9 mouse cellular contexts compared by ENCODE assay signal in the genomic region with DNA sequence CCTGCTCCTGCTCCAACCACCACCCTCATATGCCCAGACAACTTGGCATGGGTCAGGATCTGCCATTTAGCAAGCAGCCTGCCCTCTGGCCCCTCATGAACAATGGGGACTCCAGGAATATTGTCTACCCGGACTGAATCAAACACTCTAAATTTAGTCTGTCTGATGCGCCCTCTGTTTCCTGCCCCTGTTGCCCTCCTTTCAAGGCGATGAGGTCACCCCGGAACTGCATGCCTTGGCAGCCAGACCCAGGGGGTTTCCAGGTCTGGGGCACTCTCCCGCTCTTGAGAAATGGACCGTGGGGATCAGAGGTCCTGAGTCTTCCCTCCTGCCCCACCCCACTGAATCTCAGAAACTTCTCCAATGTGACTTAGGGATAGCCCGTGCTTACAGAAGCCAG. TPM values are rescaled to one million over a fixed set of nuclear protein-coding genes. Genes with fewer than 3 reads are reported as not detected.
DNase-seq lines count a peak whose midpoint lies in the region; TF ChIP-seq lines count a peak whose summit lies in the region.
"Had no signal": no experiment of that assay in that cellular context is flagged by ENCODE, and none has a peak within 500 bp of the region (broad histone marks: within the 10 kb centered on the region; RNA-seq: fewer than 3 reads in every experiment).

No protein-coding gene starts in this region.

- H3K4me3 ChIP-seq in layer of hippocampus, adult 2 months = no peak overlapping the region
- H3K4me3 ChIP-seq: limb, embryonic 15.5 days had no signal

- no peak for TF ChIP-seq CTCF in layer of hippocampus, adult 2 months (conservative IDR thresholded peaks at IDR 0.05)

- H3K27ac ChIP-seq in layer of hippocampus, adult 2 months = peak overlapping the region; percentile 58; the same call in 1 of the 2 replicates
- H3K27ac ChIP-seq: limb, embryonic 15.5 days had no signal

- peak; percentile 69 to 82 for DNase-seq in adrenal gland, adult (ENCODE audit: inconsistent age in 2 of 2, low spot score in 1 of 2)
- no peak for DNase-seq in adrenal gland, postnatal 4 days (ENCODE audit: low spot score in 2 of 2)
- no peak for DNase-seq in layer of hippocampus, adult 2 months (ENCODE audit: low spot score in 2 of 2)
- no peak for DNase-seq in layer of hippocampus, postnatal 36 days
- DNase-seq in CD4-positive helper T cell, adult 2 months (ENCODE audit: low read depth, low spot score) = peak; percentile 39
- peak; percentile 43 for DNase-seq in heart, postnatal 4 days
- DNase-seq in embryo, embryonic 11 days = no peak
- no peak for DNase-seq in cerebellum, adult 11 months

RNA-seq across cellular contexts. Expression of a gene that starts 10.8 kb away (rescaled TPM):
- total RNA-seq in adrenal gland, postnatal 4 days (2021) = 10 to 100 TPM; 31.3 to 35.1 TPM
- 10 to 100 TPM; 27.4 to 29.3 TPM for total RNA-seq in layer of hippocampus, adult 2 months (2021)
- total RNA-seq in layer of hippocampus, postnatal 36 days (2021) = 10 to 100 TPM; 27.3 to 27.6 TPM
- 10 to 100 TPM; 46.4 to 50.7 TPM for total RNA-seq in heart, postnatal 4 days (2021)

RNA-seq across cellular contexts. Expression of a gene that starts 54.7 kb away (rescaled TPM):
- 10 to 100 TPM; 15.4 to 18.4 TPM for total RNA-seq in adrenal gland, postnatal 4 days (2021)
- 10 to 100 TPM; 49.8 to 50.3 TPM for total RNA-seq in layer of hippocampus, adult 2 months (2021)
- total RNA-seq in layer of hippocampus, postnatal 36 days (2021) = 10 to 100 TPM; 40.4 to 44.8 TPM
- 1 to 10 TPM; 1.7 to 2.0 TPM for total RNA-seq in heart, postnatal 4 days (2021)

Comparison
In these comparisons a context has a peak if more than half of its experiments do, and no peak if none do; other contexts are left out.
1. DNase-seq: peak in adrenal gland, adult (2 of 2), CD4-positive helper T cell, adult 2 months (single experiment) and heart, postnatal 4 days (single experiment); none in adrenal gland, postnatal 4 days (0 of 2), layer of hippocampus, adult 2 months (0 of 2), layer of hippocampus, postnatal 36 days (0 of 2), embryo, embryonic 11 days (single experiment) and cerebellum, adult 11 months (single experiment).
2. RNA of a gene that starts 54.7 kb away (total RNA-seq): 49.8 to 50.3 TPM in layer of hippocampus, adult 2 months, 40.4 to 44.8 TPM in layer of hippocampus, postnatal 36 days and 15.4 to 18.4 TPM in adrenal gland, postnatal 4 days; 1.7 to 2.0 TPM in heart, postnatal 4 days; every median in the first group is over 4 times any median in the second.